Mouse (Mus musculus): ENCODE measurements around the gene Kirrel. TPM values are rescaled to one million over a fixed set of nuclear protein-coding genes. Genes with fewer than 3 reads are reported as not detected.
"Not testable (repeated sequence)": the region's sequence is repeated elsewhere in the genome, so short reads cannot be mapped to it uniquely, and the experiment has no call there.

The Kirrel gene
- polyA plus RNA-seq, 1 experiment from 2014 or later, result 5.6 TPM

DNA sequence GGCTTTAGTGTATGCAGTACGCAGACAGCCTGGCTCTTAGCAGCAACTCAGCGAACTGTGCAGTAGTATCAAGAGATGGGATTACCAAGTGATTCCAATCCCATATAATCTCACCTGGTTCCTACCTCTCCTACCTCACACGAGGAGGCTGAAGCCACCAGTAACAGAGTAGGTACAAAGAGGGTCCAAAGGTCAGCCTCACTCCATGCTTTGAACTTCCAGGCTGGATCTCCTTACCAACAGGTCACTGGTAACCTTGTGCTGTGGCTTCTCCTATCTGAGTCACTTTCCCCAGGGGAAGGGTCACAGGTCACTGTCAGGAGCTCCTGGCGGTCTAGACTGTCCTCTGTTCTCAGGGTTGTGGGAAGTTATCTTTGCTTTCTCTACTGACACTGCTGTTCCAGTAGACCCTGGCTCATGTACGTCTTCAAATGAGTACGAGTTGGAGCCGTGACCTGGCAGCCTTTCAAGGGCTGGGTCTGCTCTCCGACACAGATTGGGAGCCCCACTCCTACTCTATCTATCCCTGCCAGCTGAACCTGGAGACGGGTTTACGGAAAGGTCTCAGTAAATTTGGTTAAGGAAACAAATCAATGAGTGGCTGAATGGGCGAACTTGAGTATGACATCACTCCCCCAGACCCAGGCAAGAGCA lies 42.7 kb downstream of the Kirrel start:
- H3K4me2 ChIP-seq (ENCODE audit: low read length), result no peak overlapping the region
- H3K4me3 ChIP-seq (ENCODE audit: low read depth, low read length), result no peak overlapping the region
- no peak overlapping the region for H3K27ac ChIP-seq (ENCODE audit: low read length)
- no peaks in the 10 kb centered on the region for H3K36me3 ChIP-seq (ENCODE audit: control insufficient read depth, insufficient read depth, low read length)
- WGBS, result 73% methylated on average over 11 of the region's 11 CpGs
- H3K27me3 ChIP-seq (ENCODE audit: control insufficient read depth, insufficient read depth, low read depth, low read length), result no peaks in the 10 kb centered on the region
- no peak for ATAC-seq
- no peak overlapping the region for H3K9ac ChIP-seq (ENCODE audit: low read depth, low read length)
- no peaks in the 10 kb centered on the region; the same call in 1 of the 2 replicates for H3K9me3 ChIP-seq (replicated peaks; ENCODE audit: control insufficient read depth, low read length, poor library complexity, severe bottlenecking)
- H3K4me1 ChIP-seq (ENCODE audit: control insufficient read depth, insufficient read depth, low read length), result 0 out of 2 replicates have a peak, but pooled peaks cover 2% of the 10 kb centered on the region

- Histone ChIP-seq H3K4me3 (ENCODE audit: low read depth, low read length) (no peak overlapping the region), H3K36me3 (ENCODE audit: control insufficient read depth, insufficient read depth, low read length) (no peaks in the 10 kb centered on the region), H3K9ac (ENCODE audit: low read depth, low read length) (no peak overlapping the region), H3K4me1 (ENCODE audit: control insufficient read depth, insufficient read depth, low read length) (no peaks in the 10 kb centered on the region), H3K27ac (ENCODE audit: low read length) (no peak overlapping the region), H3K9me3 (replicated peaks; ENCODE audit: control insufficient read depth, low read length, poor library complexity, severe bottlenecking) (no peaks in the 10 kb centered on the region; the same call in 1 of the 2 replicates), H3K27me3 (ENCODE audit: control insufficient read depth, insufficient read depth, low read depth, low read length) (no peaks in the 10 kb centered on the region), H3K4me2 (ENCODE audit: low read length) (no peak overlapping the region)
- no peak for ATAC-seq
- WGBS, result 28% methylated on average over 6 of the region's 6 CpGs
These were observed 43.6 kb downstream of the Kirrel start for GRCm38 (mm10) chr3:87130933-87131332.

GRCm38 (mm10) chr3:87123795-87124194 lies 50.8 kb downstream of the Kirrel start:
- 88% methylated on average over 6 of the region's 6 CpGs for WGBS
- ATAC-seq, result no peak

DNA sequence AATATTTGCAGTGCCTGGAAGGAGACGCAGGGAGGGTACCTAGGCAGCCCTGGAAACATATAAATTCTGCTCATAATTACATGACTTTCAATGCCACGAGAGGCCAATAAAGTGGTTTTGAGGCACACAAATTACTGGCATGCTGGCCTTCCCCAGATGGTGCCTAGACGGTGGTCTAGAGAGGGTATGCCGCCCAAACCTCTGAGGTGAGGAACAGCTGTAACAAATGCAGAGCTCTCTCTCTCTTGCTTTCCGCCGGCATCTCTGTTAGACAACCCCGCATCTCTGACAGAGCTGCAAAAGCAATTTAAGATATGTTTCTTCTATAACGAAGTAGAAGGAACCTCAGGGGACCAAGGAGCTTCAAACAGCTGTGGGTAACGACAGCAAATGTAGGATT lies 56.3 kb downstream of the Kirrel start:
- no peak overlapping the region for H3K4me3 ChIP-seq (ENCODE audit: low read depth, low read length)
- H3K27me3 ChIP-seq (ENCODE audit: control insufficient read depth, insufficient read depth, low read depth, low read length), result no peaks in the 10 kb centered on the region
- WGBS, result 57% methylated on average over 9 of the region's 9 CpGs
- H3K36me3 ChIP-seq (ENCODE audit: control insufficient read depth, insufficient read depth, low read length), result no peaks in the 10 kb centered on the region
- peak overlapping the region; percentile 40; the same call in 1 of the 2 replicates for H3K27ac ChIP-seq (ENCODE audit: low read length)
- H3K9me3 ChIP-seq (replicated peaks; ENCODE audit: control insufficient read depth, low read length, poor library complexity, severe bottlenecking), result no peaks in the 10 kb centered on the region
- H3K4me1 ChIP-seq (ENCODE audit: control insufficient read depth, insufficient read depth, low read length), result peaks cover 7% of the 10 kb centered on the region
- no peak overlapping the region for H3K4me2 ChIP-seq (ENCODE audit: low read length)
- ATAC-seq, result peak; percentile 21; the same call in 1 of the 2 replicates
- no peak overlapping the region for H3K9ac ChIP-seq (ENCODE audit: low read depth, low read length)

More at GRCm38 (mm10) chr3:87123795-87124194, 50.8 kb downstream of the Kirrel start:
- no peaks in the 10 kb centered on the region for H3K27me3 ChIP-seq (ENCODE audit: control insufficient read depth, insufficient read depth, low read depth, low read length)
- H3K36me3 ChIP-seq (ENCODE audit: control insufficient read depth, insufficient read depth, low read length), result no peaks in the 10 kb centered on the region
- no peaks in the 10 kb centered on the region for H3K4me1 ChIP-seq (ENCODE audit: control insufficient read depth, insufficient read depth, low read length)
- no peaks in the 10 kb centered on the region; the same call in 1 of the 2 replicates for H3K9me3 ChIP-seq (replicated peaks; ENCODE audit: control insufficient read depth, low read length, poor library complexity, severe bottlenecking)
- H3K4me3 ChIP-seq (ENCODE audit: low read depth, low read length), result no peak overlapping the region
- H3K4me2 ChIP-seq (ENCODE audit: low read length), result no peak overlapping the region
- no peak overlapping the region for H3K27ac ChIP-seq (ENCODE audit: low read length)
- H3K9ac ChIP-seq (ENCODE audit: low read depth, low read length), result no peak overlapping the region

GRCm38 (mm10) chr3:87117632-87118031 lies 56.9 kb downstream of the Kirrel start:
- no peak overlapping the region for H3K4me3 ChIP-seq (ENCODE audit: low read depth, low read length)
- H3K9ac ChIP-seq (ENCODE audit: low read depth, low read length), result no peak overlapping the region
- 78% methylated on average over 12 of the region's 12 CpGs for WGBS
- H3K4me1 ChIP-seq (ENCODE audit: control insufficient read depth, insufficient read depth, low read length), result peaks cover 7% of the 10 kb centered on the region
- no peak overlapping the region for H3K4me2 ChIP-seq (ENCODE audit: low read length)
- H3K27ac ChIP-seq (ENCODE audit: low read length), result peak overlapping the region; percentile 17; the same call in 1 of the 2 replicates
- H3K27me3 ChIP-seq (ENCODE audit: control insufficient read depth, insufficient read depth, low read depth, low read length), result no peaks in the 10 kb centered on the region
- peak; percentile 22; the same call in 1 of the 2 replicates for ATAC-seq
- H3K9me3 ChIP-seq (replicated peaks; ENCODE audit: control insufficient read depth, low read length, poor library complexity, severe bottlenecking), result no peaks in the 10 kb centered on the region
- H3K36me3 ChIP-seq (ENCODE audit: control insufficient read depth, insufficient read depth, low read length), result no peaks in the 10 kb centered on the region

GRCm38 (mm10) chr3:87115726-87116540 lies 58.6 kb downstream of the Kirrel start:
- WGBS, result 85% methylated on average over 6 of the region's 6 CpGs
- Histone ChIP-seq H3K9ac (ENCODE audit: low read depth, low read length) (no peak overlapping the region), H3K4me3 (ENCODE audit: low read depth, low read length) (no peak overlapping the region), H3K4me2 (ENCODE audit: low read length) (no peak overlapping the region), H3K36me3 (ENCODE audit: control insufficient read depth, insufficient read depth, low read length) (no peaks in the 10 kb centered on the region), H3K27ac (ENCODE audit: low read length) (no peak overlapping the region), H3K9me3 (replicated peaks; ENCODE audit: control insufficient read depth, low read length, poor library complexity, severe bottlenecking) (no peaks in the 10 kb centered on the region), H3K27me3 (ENCODE audit: control insufficient read depth, insufficient read depth, low read depth, low read length) (no peaks in the 10 kb centered on the region), H3K4me1 (ENCODE audit: control insufficient read depth, insufficient read depth, low read length) (peaks cover 7% of the 10 kb centered on the region)
- ATAC-seq, result no peak

- 80% methylated on average over 8 of the region's 8 CpGs for WGBS
- H3K4me1 ChIP-seq (ENCODE audit: control insufficient read depth, insufficient read depth, low read length), result peaks cover 7% of the 10 kb centered on the region
- no peaks in the 10 kb centered on the region for H3K36me3 ChIP-seq (ENCODE audit: control insufficient read depth, insufficient read depth, low read length)
- no peak overlapping the region for H3K4me3 ChIP-seq (ENCODE audit: low read depth, low read length)
- no peak overlapping the region for H3K9ac ChIP-seq (ENCODE audit: low read depth, low read length)
- H3K4me2 ChIP-seq (ENCODE audit: low read length), result no peak overlapping the region
- H3K27me3 ChIP-seq (ENCODE audit: control insufficient read depth, insufficient read depth, low read depth, low read length), result no peaks in the 10 kb centered on the region
- H3K9me3 ChIP-seq (replicated peaks; ENCODE audit: control insufficient read depth, low read length, poor library complexity, severe bottlenecking), result no peaks in the 10 kb centered on the region
- ATAC-seq, result no peak
- H3K27ac ChIP-seq (ENCODE audit: low read length), result no peak overlapping the region
These were observed 59.3 kb downstream of the Kirrel start for GRCm38 (mm10) chr3:87115271-87115670.

GRCm38 (mm10) chr3:87114801-87115200 lies 59.7 kb downstream of the Kirrel start:
- no peak for ATAC-seq
- Histone ChIP-seq H3K4me2 (ENCODE audit: low read length) (no peak overlapping the region), H3K27ac (ENCODE audit: low read length) (no peak overlapping the region), H3K9me3 (replicated peaks; ENCODE audit: control insufficient read depth, low read length, poor library complexity, severe bottlenecking) (no peaks in the 10 kb centered on the region), H3K27me3 (ENCODE audit: control insufficient read depth, insufficient read depth, low read depth, low read length) (no peaks in the 10 kb centered on the region), H3K36me3 (ENCODE audit: control insufficient read depth, insufficient read depth, low read length) (no peaks in the 10 kb centered on the region), H3K4me3 (ENCODE audit: low read depth, low read length) (no peak overlapping the region), H3K4me1 (ENCODE audit: control insufficient read depth, insufficient read depth, low read length) (peaks cover 7% of the 10 kb centered on the region), H3K9ac (ENCODE audit: low read depth, low read length) (no peak overlapping the region)
- WGBS, result 80% methylated on average over 9 of the region's 9 CpGs

- not testable (repeated sequence) for ATAC-seq; H3K27ac ChIP-seq (ENCODE audit: low read length); H3K9ac ChIP-seq (ENCODE audit: low read depth, low read length); H3K4me1 ChIP-seq (ENCODE audit: control insufficient read depth, insufficient read depth, low read length); H3K36me3 ChIP-seq (ENCODE audit: control insufficient read depth, insufficient read depth, low read length); H3K4me3 ChIP-seq (ENCODE audit: low read depth, low read length); H3K9me3 ChIP-seq (replicated peaks; ENCODE audit: control insufficient read depth, low read length, poor library complexity, severe bottlenecking); H3K27me3 ChIP-seq (ENCODE audit: control insufficient read depth, insufficient read depth, low read depth, low read length); H3K4me2 ChIP-seq (ENCODE audit: low read length)
- 79% methylated on average over 1 of the region's 1 CpGs for WGBS
These were observed 60.7 kb downstream of the Kirrel start for GRCm38 (mm10) chr3:87113881-87114280.

All from midbrain, embryonic 16.5 days (tissue).